ENCODE assay signal across 8 mouse cellular contexts in the genomic region with DNA sequence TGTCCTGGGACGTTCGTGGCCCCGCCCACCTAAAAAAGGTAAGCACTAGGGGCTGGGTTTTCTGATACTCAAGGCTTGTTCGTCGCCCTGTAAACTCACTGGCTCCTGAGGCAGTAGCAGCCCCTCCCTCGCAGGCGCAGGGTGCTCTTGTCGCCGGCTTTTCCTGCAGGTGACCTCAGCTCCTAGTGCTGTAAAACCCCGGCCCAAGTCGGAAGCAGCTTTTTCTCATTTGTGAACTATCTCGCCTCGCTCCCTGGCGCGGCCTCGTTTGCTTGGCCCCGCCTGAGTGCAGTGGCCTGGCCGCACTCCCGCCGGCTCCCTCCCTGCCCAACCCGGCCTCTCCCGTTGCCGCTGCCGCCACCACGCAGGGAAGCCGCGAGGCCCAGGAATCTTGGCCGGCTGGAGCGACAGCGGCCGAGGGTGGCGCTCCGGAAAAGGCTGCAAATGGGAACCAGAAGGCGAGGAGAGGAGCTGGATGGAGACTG. TPM values are rescaled to one million over a fixed set of nuclear protein-coding genes. Genes with fewer than 3 reads are reported as not detected.
A peak's percentile ranks its signal among the peaks of the same experiment; 100 is the strongest.
DNase-seq lines count a peak whose midpoint lies in the region; ATAC-seq and TF ChIP-seq lines count a peak whose summit lies in the region.

No protein-coding gene starts in this region.

- H3K4me3 ChIP-seq in heart, adult 2 months = peak overlapping the region; percentile 48
- peak overlapping the region; percentile 26 for H3K4me3 ChIP-seq in intestine, postnatal 0 days (ENCODE audit: low read depth, low read length)
- peak overlapping the region; percentile 36 for H3K4me3 ChIP-seq in olfactory bulb, adult 2 months (ENCODE audit: insufficient read depth, low read depth, low read length)

- no peak for TF ChIP-seq POLR2A in heart, adult 2 months (IDR thresholded peaks at IDR 0.05; ENCODE audit: insufficient read depth, low read depth, low read length)
- TF ChIP-seq POLR2A in olfactory bulb, adult 2 months (IDR thresholded peaks at IDR 0.05; ENCODE audit: insufficient read depth, low read depth, low read length) = 0 out of 2 replicates have a peak, but pooled peaks have one; percentile 17

- peak overlapping the region; percentile 48 for H3K27ac ChIP-seq in heart, adult 2 months
- no peak overlapping the region for H3K27ac ChIP-seq in intestine, postnatal 0 days (ENCODE audit: low read depth, low read length)
- no peak overlapping the region for H3K27ac ChIP-seq in olfactory bulb, adult 2 months (ENCODE audit: insufficient read depth, low read depth, low read length)

- peak overlapping the region; percentile 67 for H3K4me2 ChIP-seq in intestine, postnatal 0 days (replicated peaks; ENCODE audit: low read depth)

- WGBS in heart, adult 2 months = 3% methylated on average over 34 of the region's 34 CpGs
- WGBS in intestine, postnatal 0 days = under 1% methylated on average over 34 of the region's 34 CpGs
- WGBS in olfactory bulb, adult 2 months = 4% methylated on average over 34 of the region's 34 CpGs

- ATAC-seq in intestine, postnatal 0 days = peak; percentile 35; the same call in 1 of the 2 replicates

- H3K36me3 ChIP-seq in heart, adult 2 months (ENCODE audit: control insufficient read depth, insufficient read depth, low read length) = no peaks in the 10 kb centered on the region
- no peaks in the 10 kb centered on the region for H3K36me3 ChIP-seq in intestine, postnatal 0 days (ENCODE audit: control insufficient read depth, insufficient read depth)

- intact Hi-C loops in heart, adult 2 months (cut with DNase I) = no loop called here

- H3K9ac ChIP-seq in heart, adult 2 months (ENCODE audit: low read depth, low read length) = peak overlapping the region; percentile 76
- H3K9ac ChIP-seq in intestine, postnatal 0 days (ENCODE audit: low read depth, low read length) = peak overlapping the region; percentile 48

- 0 out of 2 replicates have a peak, but pooled peaks have one; percentile 11 for TF ChIP-seq CTCF in heart, adult 2 months (IDR thresholded peaks at IDR 0.05)
- TF ChIP-seq CTCF in intestine, postnatal 0 days (IDR thresholded peaks at IDR 0.05; ENCODE audit: low read depth) = 0 out of 2 replicates have a peak, but pooled peaks have one; percentile 32
- no peak for TF ChIP-seq CTCF in olfactory bulb, adult 2 months (IDR thresholded peaks at IDR 0.05; ENCODE audit: insufficient read depth, low read depth, low read length)

- TF ChIP-seq EP300 in heart, adult 2 months (IDR thresholded peaks at IDR 0.05; ENCODE audit: insufficient read depth, low read depth, low read length) = no peak

- H3K9me3 ChIP-seq in intestine, postnatal 0 days (ENCODE audit: control insufficient read depth) = no peaks in the 10 kb centered on the region

- DNase-seq in thymus, postnatal 0 days (ENCODE audit: low spot score) = peak; percentile 14
- no peak for DNase-seq in thymus, adult 18-20 months
- DNase-seq in embryo, embryonic 10.5 days (ENCODE audit: low spot score) = peak; percentile 68
- DNase-seq in heart, adult 2 months = peak; percentile 80 to 82
- peak; percentile 71 to 77 for DNase-seq in lung, adult 18-20 months
- no peak for DNase-seq in spleen, adult 18-20 months

- no peaks in the 10 kb centered on the region for H3K79me2 ChIP-seq in heart, adult 2 months (replicated peaks; ENCODE audit: control insufficient read depth, insufficient read depth, low read length)

- peaks cover 3% of the 10 kb centered on the region; the same call in 1 of the 2 replicates for H3K27me3 ChIP-seq in heart, adult 2 months (ENCODE audit: control insufficient read depth, insufficient read depth, low read length)
- H3K27me3 ChIP-seq in intestine, postnatal 0 days (replicated peaks; ENCODE audit: control insufficient read depth, insufficient read depth, low read length) = peaks cover 32% of the 10 kb centered on the region

- peaks cover 6% of the 10 kb centered on the region for H3K4me1 ChIP-seq in heart, adult 2 months (ENCODE audit: control insufficient read depth, insufficient read depth, low read length)
- peaks cover 13% of the 10 kb centered on the region; the same call in 1 of the 2 replicates for H3K4me1 ChIP-seq in intestine, postnatal 0 days (replicated peaks; ENCODE audit: control insufficient read depth, insufficient read depth, low read length)
- peaks cover 22% of the 10 kb centered on the region for H3K4me1 ChIP-seq in olfactory bulb, adult 2 months (ENCODE audit: control insufficient read depth, insufficient read depth, low read length)

RNA-seq across cellular contexts. Expression of a gene that starts 10.1 kb away (rescaled TPM):
- 3.1 and 3.5 TPM in 2 replicates for polyA plus RNA-seq in thymus, postnatal 0 days (2015; fragmentation: Nextera tagmentation; extraction: Ambion mirVana)
- under 1 TPM; 0.57 to 0.66 TPM for total RNA-seq in heart, adult 2 months (2021)
- polyA plus RNA-seq in heart, adult 2 months (2012; rRNA removed) = 0.45 and 0.91 TPM in 2 replicates
- 1.5 and 2.2 TPM in 2 replicates for polyA plus RNA-seq in intestine, postnatal 0 days (2015; fragmentation: Nextera tagmentation; extraction: Ambion mirVana)
- not detected in 2 replicates for polyA plus RNA-seq in olfactory bulb, adult 2 months (2012; ENCODE audit: insufficient read depth, insufficient read length, low replicate concordance, missing spikeins)

RNA-seq across cellular contexts. Expression of a gene that starts 24.8 kb away (rescaled TPM):
- 70.4 and 73.0 TPM in 2 replicates for polyA plus RNA-seq in thymus, postnatal 0 days (2015; fragmentation: Nextera tagmentation; extraction: Ambion mirVana)
- total RNA-seq in heart, adult 2 months (2021) = 10 to 100 TPM; 12.9 to 13.0 TPM
- 14.7 and 16.0 TPM in 2 replicates for polyA plus RNA-seq in heart, adult 2 months (2012; rRNA removed)
- polyA plus RNA-seq in intestine, postnatal 0 days (2015; fragmentation: Nextera tagmentation; extraction: Ambion mirVana) = 41.7 and 43.0 TPM in 2 replicates
- polyA plus RNA-seq in olfactory bulb, adult 2 months (2012; ENCODE audit: insufficient read depth, insufficient read length, low replicate concordance, missing spikeins) = not detected in 2 replicates

RNA-seq across cellular contexts. Expression of a gene that starts 28.8 kb away (rescaled TPM):
- 2.3 and 2.4 TPM in 2 replicates for polyA plus RNA-seq in thymus, postnatal 0 days (2015; fragmentation: Nextera tagmentation; extraction: Ambion mirVana)
- total RNA-seq in heart, adult 2 months (2021) = under 1 TPM; 0.37 to 0.39 TPM
- polyA plus RNA-seq in heart, adult 2 months (2012; rRNA removed) = 1.5 and 1.9 TPM in 2 replicates
- 1.6 and 2.1 TPM in 2 replicates for polyA plus RNA-seq in intestine, postnatal 0 days (2015; fragmentation: Nextera tagmentation; extraction: Ambion mirVana)
- not detected in 2 replicates for polyA plus RNA-seq in olfactory bulb, adult 2 months (2012; ENCODE audit: insufficient read depth, insufficient read length, low replicate concordance, missing spikeins)

RNA-seq across cellular contexts. Expression of a gene that starts 34.5 kb away (rescaled TPM):
- polyA plus RNA-seq in thymus, postnatal 0 days (2015; fragmentation: Nextera tagmentation; extraction: Ambion mirVana) = 112 and 123 TPM in 2 replicates
- 10 to 100 TPM; 46.3 to 49.5 TPM for total RNA-seq in heart, adult 2 months (2021)
- polyA plus RNA-seq in heart, adult 2 months (2012; rRNA removed) = 41.0 and 65.9 TPM in 2 replicates
- 115 and 126 TPM in 2 replicates for polyA plus RNA-seq in intestine, postnatal 0 days (2015; fragmentation: Nextera tagmentation; extraction: Ambion mirVana)
- 342 TPM in 1 of 2 replicates, not detected in the other for polyA plus RNA-seq in olfactory bulb, adult 2 months (2012; ENCODE audit: insufficient read depth, insufficient read length, low replicate concordance, missing spikeins)

RNA-seq across cellular contexts. Expression of a gene that starts 40.5 kb away (rescaled TPM):
- 15.9 and 18.2 TPM in 2 replicates for polyA plus RNA-seq in thymus, postnatal 0 days (2015; fragmentation: Nextera tagmentation; extraction: Ambion mirVana)
- 100 to 1,000 TPM; 253 to 267 TPM for total RNA-seq in heart, adult 2 months (2021)
- polyA plus RNA-seq in heart, adult 2 months (2012; rRNA removed) = 149 and 161 TPM in 2 replicates
- 11.7 and 12.2 TPM in 2 replicates for polyA plus RNA-seq in intestine, postnatal 0 days (2015; fragmentation: Nextera tagmentation; extraction: Ambion mirVana)
- 379 TPM in 1 of 2 replicates, not detected in the other for polyA plus RNA-seq in olfactory bulb, adult 2 months (2012; ENCODE audit: insufficient read depth, insufficient read length, low replicate concordance, missing spikeins)

Comparison
In these comparisons a context has a peak if more than half of its experiments do, and no peak if none do; other contexts are left out.
1. DNase-seq: peak in thymus, postnatal 0 days (single experiment), embryo, embryonic 10.5 days (single experiment), heart, adult 2 months (2 of 2) and lung, adult 18-20 months (2 of 2); none in thymus, adult 18-20 months (0 of 2) and spleen, adult 18-20 months (0 of 2).
2. RNA of a gene that starts 24.8 kb away (polyA plus RNA-seq): 70.4 to 73.0 TPM in thymus, postnatal 0 days, 41.7 to 43.0 TPM in intestine, postnatal 0 days and 14.7 to 16.0 TPM in heart, adult 2 months; not detected in olfactory bulb, adult 2 months; every median in the first group is over 10 times any median in the second.
3. Peak in every context shown above with its lines, with median percentiles within 50 percentile points of each other: H3K4me3 ChIP-seq.